ENCODE assay signal across 13 mouse cellular contexts in the genomic region with DNA sequence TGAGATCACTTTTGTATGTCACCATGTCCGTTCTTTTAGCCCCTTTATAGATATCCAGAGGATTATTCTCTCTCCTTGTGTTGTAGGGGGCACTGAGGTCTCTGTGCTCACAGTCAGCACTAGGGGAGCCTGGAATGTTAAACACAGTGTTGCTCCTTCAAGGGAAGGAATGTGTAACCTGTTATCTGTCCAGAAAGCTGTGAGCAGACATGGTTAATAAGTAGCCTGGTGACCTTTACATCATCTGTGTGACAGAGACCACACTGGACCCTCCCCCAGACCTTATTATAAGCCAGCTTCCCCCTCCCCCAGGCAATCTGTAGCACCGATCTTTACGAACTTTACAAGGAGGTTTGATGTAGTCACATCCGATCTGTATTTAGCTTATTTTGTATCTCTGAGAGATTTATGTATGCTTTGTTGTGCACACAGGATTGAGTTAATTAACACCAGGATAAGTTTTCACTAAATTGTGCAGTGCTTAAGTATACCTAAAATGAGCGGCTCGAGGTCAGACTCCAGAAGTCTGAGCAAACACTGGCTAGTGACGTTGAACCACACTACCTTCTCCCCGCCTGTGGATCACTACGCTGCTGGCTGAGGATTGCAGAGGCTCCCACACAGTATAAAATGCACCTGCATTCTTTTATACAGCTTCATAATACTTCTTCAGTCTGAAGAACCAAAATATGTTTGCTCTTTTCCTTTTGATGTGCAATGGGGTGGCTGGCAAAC. TPM values are rescaled to one million over a fixed set of nuclear protein-coding genes. Genes with fewer than 3 reads are reported as not detected.
A peak's percentile ranks its signal among the peaks of the same experiment; 100 is the strongest.
DNase-seq lines count a peak whose midpoint lies in the region; ATAC-seq and TF ChIP-seq lines count a peak whose summit lies in the region.
"Had no signal": no experiment of that assay in that cellular context is flagged by ENCODE, and none has a peak within 500 bp of the region (broad histone marks: within the 10 kb centered on the region; RNA-seq: fewer than 3 reads in every experiment).

No protein-coding gene starts in this region.

- TF ChIP-seq EP300 in heart, postnatal 0 days (IDR thresholded peaks at IDR 0.05; ENCODE audit: low read depth) = no peak
- no peak for TF ChIP-seq EP300 in stomach, postnatal 0 days (optimal IDR thresholded peaks at IDR 0.05)

- no peak for TF ChIP-seq CTCF in heart, postnatal 0 days (IDR thresholded peaks at IDR 0.05; ENCODE audit: low read depth)
- no peak for TF ChIP-seq CTCF in stomach, postnatal 0 days (IDR thresholded peaks at IDR 0.05; ENCODE audit: low read depth)

- no peaks in the 10 kb centered on the region for H3K27me3 ChIP-seq in heart, postnatal 0 days (ENCODE audit: control insufficient read depth, insufficient read depth, low read length)
- H3K27me3 ChIP-seq in stomach, embryonic 14.5 days (ENCODE audit: control insufficient read depth, insufficient read depth, low read length) = no peaks in the 10 kb centered on the region
- no peaks in the 10 kb centered on the region for H3K27me3 ChIP-seq in stomach, postnatal 0 days (ENCODE audit: control insufficient read depth, insufficient read depth, low read length)
- no peaks in the 10 kb centered on the region for H3K27me3 ChIP-seq in limb, embryonic 13.5 days
- H3K27me3 ChIP-seq: hindbrain, embryonic 12.5 days; neural tube, embryonic 13.5 days had no signal

- intact Hi-C loops in heart, postnatal 36 days (cut with DNase I) = no loop called here

- WGBS in heart, postnatal 0 days = 75% methylated on average over 9 of the region's 9 CpGs
- 44% methylated on average over 9 of the region's 9 CpGs for WGBS in stomach, embryonic 14.5 days
- WGBS in stomach, postnatal 0 days = 45% methylated on average over 9 of the region's 9 CpGs
- WGBS in limb, embryonic 13.5 days = 40% methylated on average over 9 of the region's 9 CpGs

- H3K9me3 ChIP-seq in heart, postnatal 0 days (replicated peaks; ENCODE audit: control insufficient read depth, low read length) = no peaks in the 10 kb centered on the region
- H3K9me3 ChIP-seq in stomach, embryonic 14.5 days (ENCODE audit: control insufficient read depth, low read depth, low read length) = no peaks in the 10 kb centered on the region
- no peaks in the 10 kb centered on the region for H3K9me3 ChIP-seq in stomach, postnatal 0 days (ENCODE audit: control insufficient read depth, low read length)
- H3K9me3 ChIP-seq in limb, embryonic 13.5 days = no peaks in the 10 kb centered on the region
- H3K9me3 ChIP-seq: hindbrain, embryonic 12.5 days; neural tube, embryonic 13.5 days had no signal

- no peak overlapping the region for H3K4me2 ChIP-seq in heart, postnatal 0 days (ENCODE audit: low read depth, low read length)
- no peak overlapping the region for H3K4me2 ChIP-seq in stomach, embryonic 14.5 days (replicated peaks; ENCODE audit: low read depth, low read length)
- H3K4me2 ChIP-seq in stomach, postnatal 0 days (replicated peaks; ENCODE audit: low read depth) = no peak overlapping the region
- H3K4me2 ChIP-seq in limb, embryonic 13.5 days (replicated peaks) = no peak overlapping the region
- H3K4me2 ChIP-seq: hindbrain, embryonic 12.5 days; neural tube, embryonic 13.5 days had no signal

- no peak overlapping the region; the same call in 1 of the 2 replicates for H3K9ac ChIP-seq in heart, postnatal 0 days (replicated peaks; ENCODE audit: low read depth, low read length)
- no peak overlapping the region for H3K9ac ChIP-seq in stomach, embryonic 14.5 days (replicated peaks; ENCODE audit: low read depth, low read length)
- H3K9ac ChIP-seq in stomach, postnatal 0 days (ENCODE audit: low read length) = no peak overlapping the region
- 0 out of 2 replicates have a peak overlapping the region, but pooled peaks have one; percentile 21 for H3K9ac ChIP-seq in limb, embryonic 13.5 days
- H3K9ac ChIP-seq: hindbrain, embryonic 12.5 days; neural tube, embryonic 13.5 days had no signal

- DNase-seq in heart, postnatal 0 days (ENCODE audit: low spot score) = peak; percentile 7
- DNase-seq in heart, postnatal 36 days = no peak
- DNase-seq in stomach, postnatal 0 days (ENCODE audit: low spot score) = no peak
- no peak for DNase-seq in urinary bladder, adult 2 months (ENCODE audit: low spot score)
- no peak for DNase-seq in cerebellum, adult 9-11 months
- DNase-seq: cerebellum, postnatal 25 days; midbrain, embryonic 14.5 days; right cerebral cortex, adult 18-20 months had no signal

- H3K27ac ChIP-seq in heart, postnatal 0 days (ENCODE audit: low read depth) = peak overlapping the region; percentile 53
- H3K27ac ChIP-seq in stomach, embryonic 14.5 days (ENCODE audit: low read length) = peak overlapping the region; percentile 64; the same call in 1 of the 2 replicates
- H3K27ac ChIP-seq in stomach, postnatal 0 days (replicated peaks) = no peak overlapping the region
- H3K27ac ChIP-seq in limb, embryonic 13.5 days = peak overlapping the region; percentile 55; the same call in 1 of the 2 replicates
- H3K27ac ChIP-seq: hindbrain, embryonic 12.5 days; neural tube, embryonic 13.5 days had no signal

- H3K4me1 ChIP-seq in heart, postnatal 0 days (ENCODE audit: control insufficient read depth, insufficient read depth) = peaks cover 49% of the 10 kb centered on the region
- peaks cover 23% of the 10 kb centered on the region for H3K4me1 ChIP-seq in stomach, embryonic 14.5 days (ENCODE audit: control insufficient read depth, insufficient read depth, low read length)
- H3K4me1 ChIP-seq in stomach, postnatal 0 days (replicated peaks; ENCODE audit: control insufficient read depth, insufficient read depth) = no peaks in the 10 kb centered on the region; the same call in 1 of the 2 replicates
- peaks cover 31% of the 10 kb centered on the region for H3K4me1 ChIP-seq in limb, embryonic 13.5 days

- no peaks in the 10 kb centered on the region for H3K36me3 ChIP-seq in heart, postnatal 0 days (replicated peaks; ENCODE audit: control insufficient read depth, insufficient read depth, low read length)
- H3K36me3 ChIP-seq in stomach, embryonic 14.5 days (ENCODE audit: control insufficient read depth, insufficient read depth, low read length) = no peaks in the 10 kb centered on the region
- H3K36me3 ChIP-seq in stomach, postnatal 0 days (ENCODE audit: control insufficient read depth, insufficient read depth, low read length) = no peaks in the 10 kb centered on the region
- H3K36me3 ChIP-seq in limb, embryonic 13.5 days = no peaks in the 10 kb centered on the region
- H3K36me3 ChIP-seq: hindbrain, embryonic 12.5 days; neural tube, embryonic 13.5 days had no signal

- no peak for ATAC-seq in heart, postnatal 0 days (ENCODE audit: insufficient read depth, low read depth)
- no peak; the same call in 1 of the 2 replicates for ATAC-seq in stomach, embryonic 14.5 days (ENCODE audit: insufficient number of reproducible peaks, insufficient read depth, low FRiP score, low read depth)
- ATAC-seq in stomach, postnatal 0 days (ENCODE audit: low FRiP score, low TSS enrichment) = no peak
- ATAC-seq in limb, embryonic 13.5 days (ENCODE audit: low FRiP score, low read depth) = no peak

- H3K4me3 ChIP-seq in heart, postnatal 0 days (ENCODE audit: low read depth, low read length) = no peak overlapping the region
- no peak overlapping the region for H3K4me3 ChIP-seq in stomach, embryonic 14.5 days (ENCODE audit: low read depth, low read length)
- no peak overlapping the region for H3K4me3 ChIP-seq in stomach, postnatal 0 days (ENCODE audit: low read depth, low read length)
- no peak overlapping the region for H3K4me3 ChIP-seq in limb, embryonic 13.5 days
- H3K4me3 ChIP-seq: gastrocnemius, adult 2 months; hindbrain, embryonic 12.5 days; neural tube, embryonic 13.5 days had no signal

RNA-seq across cellular contexts. Expression of a gene that starts 25.5 kb away (rescaled TPM):
- total RNA-seq in heart, postnatal 0 days (2014; rRNA removed; ENCODE audit: low replicate concordance) = 13.8 and 16.4 TPM in 2 replicates
- 7.5 and 7.9 TPM in 2 replicates for polyA plus RNA-seq in heart, postnatal 0 days (2015; fragmentation: Nextera tagmentation; extraction: Ambion mirVana)
- 1 to 10 TPM; 6.0 to 9.9 TPM for total RNA-seq in heart, postnatal 36 days (2021)
- polyA plus RNA-seq in stomach, embryonic 14.5 days (2014; fragmentation: Nextera tagmentation; extraction: Ambion mirVana) = 0.45 and 0.54 TPM in 2 replicates
- 0.91 and 1.2 TPM in 2 replicates for polyA plus RNA-seq in stomach, postnatal 0 days (2015; fragmentation: Nextera tagmentation; extraction: Ambion mirVana)
- polyA plus RNA-seq in limb, embryonic 13.5 days (2015; fragmentation: Nextera tagmentation; extraction: Ambion mirVana) = 3.3 and 3.8 TPM in 2 replicates
- polyA plus RNA-seq in urinary bladder, adult 2 months (2012; rRNA removed) = 0.66 and 0.88 TPM in 2 replicates
- polyA plus RNA-seq: midbrain, embryonic 14.5 days had no signal
